Mouse (Mus musculus) midbrain, embryonic 15.5 days (tissue): Measurements from ENCODE around the gene Cdc27. TPM values are rescaled to one million over a fixed set of nuclear protein-coding genes. Genes with fewer than 3 reads are reported as not detected.
A peak's percentile ranks its signal among the peaks of the same experiment; 100 is the strongest.
"Not testable (repeated sequence)": the region's sequence is repeated elsewhere in the genome, so short reads cannot be mapped to it uniquely, and the experiment has no call there.

Experiments used
- ATAC-seq: fragments of 200-750 bp; cut with Nextera tagmentation; replicated peaks from 2 replicates; pipeline ENCODE4 v1.8.0; 2017; ENCODE audit warnings: moderate TSS enrichment
- H3K27ac ChIP-seq: fragments of 300-500 bp; sonication (generic); 2 replicates; pipeline ENCODE4 v1.5.1; 2015; ENCODE audit warnings: mild to moderate bottlenecking, inconsistent platforms
- H3K27me3 ChIP-seq: fragments of 300-500 bp; sonication (generic); replicated peaks from 2 replicates; pipeline ENCODE4 v1.6.1; 2015; ENCODE audit warnings: inconsistent platforms
- H3K36me3 ChIP-seq: fragments of 300-500 bp; sonication (generic); replicated peaks from 2 replicates; pipeline ENCODE4 v1.6.1; 2015; ENCODE audit warnings: inconsistent platforms
- H3K4me1 ChIP-seq: fragments of 300-500 bp; sonication (generic); 2 replicates; pipeline ENCODE4 v1.6.1; 2015; ENCODE audit warnings: inconsistent platforms
- H3K4me2 ChIP-seq: fragments of 300-500 bp; sonication (generic); 2 replicates; pipeline ENCODE4 v1.6.1; 2015; ENCODE audit warnings: inconsistent platforms, mild to moderate bottlenecking, moderate library complexity
- H3K4me3 ChIP-seq: fragments of 300-500 bp; sonication (generic); 2 replicates; pipeline ENCODE4 v1.5.1; 2015; ENCODE audit warnings: mild to moderate bottlenecking, inconsistent platforms
- H3K9ac ChIP-seq: fragments of 300-500 bp; sonication (generic); 2 replicates; pipeline ENCODE4 v1.6.1; 2015; ENCODE audit warnings: mild to moderate bottlenecking, inconsistent platforms
- H3K9me3 ChIP-seq: fragments of 300-500 bp; sonication (generic); 2 replicates; pipeline ENCODE4 v1.6.1; 2016; ENCODE audit warnings: inconsistent platforms
- WGBS: fragments of 180-500 bp; shearing (Covaris S2); methylation state at CpG from one replicate; pipeline ENCODE4 v1.1.7; 2015; ENCODE audit warnings: mixed read lengths; 5-methylcytosine and 5-hydroxymethylcytosine counted together
- polyA plus RNA-seq: library from polyadenylated mRNA; unstranded; fragments of >200 nt; fragmentation: Nextera tagmentation; extraction: Ambion mirVana; gene quantifications from 2 replicates; pipeline ENCODE4 v1.2.1, GENCODE M21; 2015

Gene Cdc27
- polyA plus RNA-seq, 1 experiment from 2014 or later, result 41.4 TPM

- H3K9ac ChIP-seq, result no peak overlapping the region
- ATAC-seq, result no peak
- no peak overlapping the region for H3K27ac ChIP-seq
- no peaks in the 10 kb centered on the region for H3K27me3 ChIP-seq
- no peak overlapping the region for H3K4me3 ChIP-seq
- 88% methylated on average over 9 of the region's 9 CpGs for WGBS
- H3K36me3 ChIP-seq, result no peaks in the 10 kb centered on the region
- H3K4me1 ChIP-seq, result peaks cover 5% of the 10 kb centered on the region; the same call in 1 of the 2 replicates
- H3K9me3 ChIP-seq, result no peaks in the 10 kb centered on the region
- H3K4me2 ChIP-seq, result no peak overlapping the region
Measured at GRCm38 (mm10) chr11:104567736-104568135, 17.3 kb upstream of the Cdc27 start.

DNA sequence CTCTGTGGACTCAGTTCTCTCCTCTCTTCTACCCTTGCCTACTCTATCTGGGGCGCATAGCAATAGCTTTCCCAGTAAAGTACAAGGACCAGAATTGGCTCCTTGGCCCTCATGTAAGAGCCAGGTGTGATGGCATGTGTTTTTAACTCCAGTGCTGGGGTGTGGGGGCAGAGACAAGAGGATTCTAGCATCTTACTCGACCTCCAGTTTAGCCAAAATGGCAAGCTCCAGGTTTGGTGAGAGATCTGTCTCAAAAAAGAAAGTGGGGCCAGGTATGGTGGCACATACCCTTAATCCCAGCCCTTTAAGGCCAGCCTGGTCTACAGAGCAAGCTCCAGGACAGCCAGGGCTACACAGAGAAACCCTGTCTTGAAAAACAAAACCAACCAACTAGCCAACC is 16.4 kb upstream of the Cdc27 start:
- no peak overlapping the region for H3K4me2 ChIP-seq
- 84% methylated on average over 2 of the region's 2 CpGs for WGBS
- H3K27ac ChIP-seq, result no peak overlapping the region
- H3K4me1 ChIP-seq, result peaks cover 5% of the 10 kb centered on the region; the same call in 1 of the 2 replicates
- ATAC-seq, result no peak
- no peak overlapping the region for H3K9ac ChIP-seq
- no peaks in the 10 kb centered on the region for H3K27me3 ChIP-seq
- H3K9me3 ChIP-seq, result no peaks in the 10 kb centered on the region
- no peak overlapping the region for H3K4me3 ChIP-seq
- H3K36me3 ChIP-seq, result no peaks in the 10 kb centered on the region

GRCm38 (mm10) chr11:104566097-104566496 is 15.7 kb upstream of the Cdc27 start:
- Histone ChIP-seq H3K4me3 (no peak overlapping the region), H3K27ac (no peak overlapping the region), H3K4me1 (peaks cover under 1% of the 10 kb centered on the region; the same call in 1 of the 2 replicates), H3K4me2 (no peak overlapping the region), H3K9me3 (no peaks in the 10 kb centered on the region), H3K36me3 (no peaks in the 10 kb centered on the region), H3K27me3 (no peaks in the 10 kb centered on the region), H3K9ac (no peak overlapping the region)
- 92% methylated on average over 6 of the region's 6 CpGs for WGBS
- no peak for ATAC-seq

GRCm38 (mm10) chr11:104565172-104565571 is 14.8 kb upstream of the Cdc27 start:
- Histone ChIP-seq H3K4me3 (no peak overlapping the region), H3K9me3 (no peaks in the 10 kb centered on the region), H3K27me3 (no peaks in the 10 kb centered on the region), H3K4me1 (no peaks in the 10 kb centered on the region), H3K36me3 (no peaks in the 10 kb centered on the region), H3K9ac (no peak overlapping the region), H3K27ac (no peak overlapping the region), H3K4me2 (no peak overlapping the region)
- no peak for ATAC-seq
- WGBS, result 84% methylated on average over 9 of the region's 9 CpGs

DNA sequence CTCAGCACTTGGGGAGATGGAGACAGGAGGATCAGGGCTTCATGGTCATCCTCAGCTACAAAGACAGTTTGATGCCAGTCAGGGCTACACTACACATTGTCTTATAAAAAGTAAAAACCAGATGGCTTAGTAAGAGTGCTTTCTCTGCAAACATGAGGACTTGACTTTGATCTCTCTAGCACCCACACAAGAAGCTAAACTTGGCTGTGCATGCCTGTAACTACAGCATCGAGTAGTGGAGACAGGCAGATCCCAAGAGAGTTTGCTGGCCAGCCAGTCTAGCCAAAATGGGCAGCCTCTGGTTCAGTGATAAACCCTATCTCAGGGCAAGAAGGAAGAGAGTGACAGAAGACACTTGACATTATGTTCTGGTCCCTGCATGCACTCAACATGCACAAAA is 13.1 kb upstream of the Cdc27 start:
- no peak overlapping the region for H3K27ac ChIP-seq
- ATAC-seq, result no peak
- H3K9me3 ChIP-seq, result no peaks in the 10 kb centered on the region
- WGBS, result 69% methylated on average over 1 of the region's 1 CpGs
- no peak overlapping the region for H3K4me3 ChIP-seq
- no peak overlapping the region for H3K4me2 ChIP-seq
- H3K36me3 ChIP-seq, result no peaks in the 10 kb centered on the region
- no peak overlapping the region for H3K9ac ChIP-seq
- H3K4me1 ChIP-seq, result no peaks in the 10 kb centered on the region
- no peaks in the 10 kb centered on the region for H3K27me3 ChIP-seq

GRCm38 (mm10) chr11:104560971-104561370 is 10.6 kb upstream of the Cdc27 start:
- Histone ChIP-seq H3K27ac (no peak overlapping the region), H3K27me3 (no peaks in the 10 kb centered on the region)

DNA sequence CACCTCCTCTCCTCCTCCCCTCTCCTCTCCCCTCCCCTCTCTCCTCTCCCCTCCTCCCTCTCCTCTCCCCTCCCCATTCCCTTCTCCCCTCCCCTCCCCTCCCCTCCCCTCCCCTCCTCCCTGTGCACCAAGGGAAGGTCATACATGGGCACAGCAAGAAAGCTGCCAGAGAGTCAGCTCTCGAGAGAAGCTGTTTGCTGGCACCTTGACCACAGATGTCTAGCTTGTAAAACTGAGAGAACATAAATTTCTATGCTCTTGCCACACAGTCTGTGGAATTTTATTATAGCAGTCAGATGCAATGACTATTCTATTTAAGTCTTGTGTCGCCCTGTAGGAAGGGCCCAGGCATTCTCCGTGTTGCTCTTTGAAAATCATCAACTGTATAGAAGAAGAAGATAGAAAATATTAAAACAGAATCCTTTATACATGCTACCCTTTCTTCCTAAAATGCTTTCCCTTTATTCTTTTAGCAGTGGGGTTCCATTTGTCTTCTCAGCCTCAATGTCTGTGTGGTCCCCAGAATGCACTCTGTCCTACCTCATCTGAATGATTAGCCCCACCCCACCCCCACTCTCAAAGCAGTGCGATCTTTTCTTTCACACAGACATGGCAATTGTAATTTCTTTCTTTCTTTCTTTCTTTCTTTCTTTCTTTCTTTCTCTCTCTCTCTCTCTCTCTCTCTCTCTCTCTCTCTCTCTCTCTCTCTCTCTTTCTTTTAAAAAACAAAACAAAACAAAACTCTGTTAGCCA is 8.4 kb upstream of the Cdc27 start:
- Histone ChIP-seq H3K27me3 (no peaks in the 10 kb centered on the region), H3K36me3 (no peaks in the 10 kb centered on the region), H3K9ac (no peak overlapping the region), H3K27ac (no peak overlapping the region), H3K4me3 (no peak overlapping the region), H3K4me1 (no peaks in the 10 kb centered on the region), H3K9me3 (no peaks in the 10 kb centered on the region), H3K4me2 (no peak overlapping the region)
- ATAC-seq, result no peak
- WGBS, result 45% methylated on average over 4 of the region's 4 CpGs

More at GRCm38 (mm10) chr11:104560971-104561370, 10.6 kb upstream of the Cdc27 start:
- no peak for ATAC-seq
- Histone ChIP-seq H3K36me3 (no peaks in the 10 kb centered on the region), H3K4me1 (no peaks in the 10 kb centered on the region), H3K4me3 (no peak overlapping the region), H3K9me3 (no peaks in the 10 kb centered on the region), H3K4me2 (no peak overlapping the region), H3K9ac (no peak overlapping the region)
- 63% methylated on average over 2 of the region's 2 CpGs for WGBS

DNA sequence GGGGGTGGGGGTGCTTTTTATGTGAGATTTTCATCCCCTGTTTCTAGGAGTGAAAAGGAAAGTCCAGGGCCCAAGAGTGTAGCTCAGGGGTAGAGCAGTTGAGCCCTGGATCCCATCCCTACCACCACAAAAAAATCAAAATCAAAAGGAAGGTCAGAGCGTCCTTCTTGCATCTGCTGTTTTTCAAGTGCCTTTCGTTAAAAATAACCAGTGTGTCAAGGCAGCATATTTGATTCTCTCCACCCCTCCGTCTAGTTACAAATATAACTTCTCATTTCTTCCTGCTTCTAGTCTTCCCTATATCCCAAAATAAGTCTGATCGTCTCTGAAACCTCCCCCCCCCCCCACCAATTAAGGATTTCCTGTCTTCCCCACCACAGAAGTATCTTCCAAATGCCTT is 7.6 kb upstream of the Cdc27 start:
- Histone ChIP-seq H3K4me1 (no peaks in the 10 kb centered on the region), H3K9me3 (no peaks in the 10 kb centered on the region), H3K4me3 (no peak overlapping the region), H3K9ac (no peak overlapping the region), H3K4me2 (no peak overlapping the region), H3K36me3 (no peaks in the 10 kb centered on the region), H3K27ac (no peak overlapping the region), H3K27me3 (no peaks in the 10 kb centered on the region; the same call in 1 of the 2 replicates)
- ATAC-seq, result no peak
- WGBS, result 88% methylated on average over 4 of the region's 4 CpGs

DNA sequence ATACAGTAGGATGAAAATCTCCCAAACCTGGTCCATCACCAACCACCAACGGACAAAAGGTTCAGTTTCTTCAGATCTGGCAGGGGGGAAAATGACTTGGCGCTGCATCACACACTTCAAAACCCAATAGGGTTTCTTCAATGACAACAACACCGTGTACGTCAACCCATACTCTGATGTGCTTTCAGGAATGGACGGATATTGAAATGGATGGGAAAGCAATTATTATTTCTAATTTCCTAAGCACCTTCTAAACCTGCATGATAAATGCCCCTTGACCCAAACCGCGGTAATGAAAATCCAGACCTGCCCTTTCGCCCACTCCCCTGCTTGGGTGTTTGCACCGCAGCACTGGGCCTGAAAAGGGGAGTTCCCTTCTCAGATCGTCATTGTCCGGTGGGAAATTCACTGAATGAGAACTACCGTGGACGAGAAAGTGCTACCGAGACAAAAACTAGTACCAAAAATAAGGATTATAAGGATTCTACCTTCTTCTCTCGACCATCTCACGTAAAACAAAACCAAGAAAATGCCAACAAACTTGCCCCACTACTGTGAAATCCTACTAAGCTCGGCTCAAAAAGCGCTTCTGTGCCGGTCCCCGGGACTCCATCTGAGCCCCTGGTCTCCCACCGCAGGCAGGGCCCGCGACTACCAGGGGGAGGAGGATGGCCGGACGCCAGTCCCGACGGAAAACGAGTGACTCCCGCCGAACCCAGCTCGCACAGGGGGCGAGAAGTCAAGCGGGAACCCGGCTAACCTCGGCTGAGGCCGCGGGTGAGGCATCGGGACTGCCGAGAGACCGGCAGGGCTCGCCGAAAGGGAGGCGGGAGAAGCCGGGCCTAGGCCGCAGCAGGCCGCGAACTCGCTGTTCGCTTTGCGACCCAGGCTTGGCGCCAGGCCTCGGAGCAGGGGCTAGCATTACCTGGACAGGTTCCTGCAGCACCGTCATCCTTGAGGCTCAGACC is 698 bp downstream of the Cdc27 start:
- Histone ChIP-seq H3K36me3 (no peaks in the 10 kb centered on the region), H3K27me3 (no peaks in the 10 kb centered on the region; the same call in 1 of the 2 replicates), H3K4me2 (peak overlapping the region; percentile 69), H3K4me1 (peaks cover 22% of the 10 kb centered on the region), H3K9me3 (no peaks in the 10 kb centered on the region), H3K4me3 (peak overlapping the region; percentile 88), H3K9ac (peak overlapping the region; percentile 99), H3K27ac (peak overlapping the region; percentile 87)
- 0% methylated on average over 53 of the region's 53 CpGs for WGBS
- peak; percentile 70 for ATAC-seq

GRCm38 (mm10) chr11:104547502-104547901 is 2.9 kb downstream of the Cdc27 start:
- Histone ChIP-seq H3K4me2 (no peak overlapping the region), H3K4me3 (no peak overlapping the region)
- 93% methylated on average over 3 of the region's 3 CpGs for WGBS

GRCm38 (mm10) chr11:104544507-104544906 is 5.9 kb downstream of the Cdc27 start:
- ATAC-seq, result no peak
- Histone ChIP-seq H3K27ac (no peak overlapping the region), H3K4me1 (peaks cover 22% of the 10 kb centered on the region), H3K9me3 (no peaks in the 10 kb centered on the region), H3K27me3 (no peaks in the 10 kb centered on the region), H3K36me3 (peaks cover 4% of the 10 kb centered on the region; the same call in 1 of the 2 replicates), H3K4me3 (no peak overlapping the region), H3K9ac (no peak overlapping the region), H3K4me2 (no peak overlapping the region)
- WGBS, result 90% methylated on average over 2 of the region's 2 CpGs

More at GRCm38 (mm10) chr11:104547502-104547901, 2.9 kb downstream of the Cdc27 start:
- Histone ChIP-seq H3K36me3 (no peaks in the 10 kb centered on the region), H3K9me3 (no peaks in the 10 kb centered on the region), H3K4me1 (peaks cover 22% of the 10 kb centered on the region), H3K27me3 (no peaks in the 10 kb centered on the region), H3K27ac (no peak overlapping the region), H3K9ac (no peak overlapping the region)
- ATAC-seq, result no peak

DNA sequence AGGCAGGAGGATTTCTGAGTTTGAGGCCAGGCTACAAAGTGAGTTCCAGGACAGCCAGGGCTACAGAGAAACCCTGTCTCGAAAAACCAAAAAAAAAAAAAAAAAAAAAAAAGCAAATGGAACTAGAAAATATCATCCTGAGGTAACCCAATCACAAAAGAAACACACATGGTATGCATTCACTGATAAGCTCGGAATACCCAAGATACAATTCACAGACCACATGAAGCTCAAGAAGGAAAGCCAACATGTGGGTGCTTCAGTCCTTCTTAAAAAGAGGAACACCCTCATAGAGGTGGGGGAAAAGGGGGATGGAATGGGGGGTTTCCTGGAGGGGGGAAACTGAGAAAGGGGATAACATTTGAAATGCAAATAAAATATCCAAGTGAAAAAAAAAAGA is 7.1 kb downstream of the Cdc27 start:
- H3K9me3 ChIP-seq, H3K4me3 ChIP-seq, H3K4me2 ChIP-seq, H3K36me3 ChIP-seq, H3K27me3 ChIP-seq, H3K27ac ChIP-seq, H3K9ac ChIP-seq, ATAC-seq: not testable (repeated sequence)
- 79% methylated on average over 2 of the region's 2 CpGs for WGBS
- H3K4me1 ChIP-seq, result peaks cover 11% of the 10 kb centered on the region
